14 mouse cellular contexts compared by ENCODE assay signal in the genomic region with DNA sequence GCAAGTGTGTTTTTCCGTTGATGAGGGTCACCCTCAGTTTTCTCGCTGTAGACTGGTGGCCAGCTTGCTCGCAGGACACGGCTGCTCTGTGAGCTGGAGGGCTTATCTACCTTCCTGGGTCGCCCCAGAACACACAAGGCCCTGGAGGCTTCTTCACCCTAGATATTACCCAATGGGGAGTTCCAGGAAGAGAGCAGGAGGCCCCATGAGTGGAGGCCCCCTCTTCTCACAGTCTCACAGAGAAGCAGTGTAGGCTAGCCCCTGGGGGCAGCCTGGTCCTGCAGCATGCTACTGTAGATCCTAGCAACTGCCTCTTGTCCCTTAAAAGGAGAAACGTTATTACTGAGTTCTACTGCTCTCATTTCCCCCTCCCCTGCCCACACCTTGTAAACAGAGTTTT. TPM values are rescaled to one million over a fixed set of nuclear protein-coding genes. Genes with fewer than 3 reads are reported as not detected.
DNase-seq lines count a peak whose midpoint lies in the region; ATAC-seq and TF ChIP-seq lines count a peak whose summit lies in the region.
"Had no signal": no experiment of that assay in that cellular context is flagged by ENCODE, and none has a peak within 500 bp of the region (broad histone marks: within the 10 kb centered on the region; RNA-seq: fewer than 3 reads in every experiment).

No protein-coding gene starts in this region.

- 83% methylated on average over 6 of the region's 6 CpGs for WGBS in forebrain, embryonic 10.5 days
- WGBS in forebrain, embryonic 13.5 days, result 84% methylated on average over 6 of the region's 6 CpGs
- 16% methylated on average over 6 of the region's 6 CpGs for WGBS in limb, embryonic 13.5 days
- 76% methylated on average over 6 of the region's 6 CpGs for WGBS in midbrain, embryonic 11.5 days
- WGBS in heart, adult 2 months, result 55% methylated on average over 6 of the region's 6 CpGs

- no peak for DNase-seq in forebrain, embryonic 10.5 days (ENCODE audit: extremely low spot score, low spot score)
- no peak for DNase-seq in midbrain, embryonic 11.5 days (ENCODE audit: low spot score, missing footprints)
- DNase-seq in testis, postnatal 14 days (ENCODE audit: low spot score), result no peak
- no peak for DNase-seq in heart, adult 2 months
- DNase-seq: cerebellum, adult 18-20 months; forebrain, postnatal 0 days; heart, postnatal 4 days; layer of hippocampus, postnatal 36 days; spleen, adult 18-20 months; thymus, adult 18-20 months had no signal

- no peak for TF ChIP-seq CTCF in heart, adult 2 months (IDR thresholded peaks at IDR 0.05)

- no peaks in the 10 kb centered on the region for H3K36me3 ChIP-seq in forebrain, embryonic 10.5 days (replicated peaks)
- H3K36me3 ChIP-seq in forebrain, embryonic 13.5 days (ENCODE audit: poor library complexity, severe bottlenecking), result no peaks in the 10 kb centered on the region
- no peaks in the 10 kb centered on the region for H3K36me3 ChIP-seq in megakaryocyte, embryonic 14.5 days (replicated peaks; ENCODE audit: low read length)
- H3K36me3 ChIP-seq in limb, embryonic 13.5 days, result no peaks in the 10 kb centered on the region
- no peaks in the 10 kb centered on the region for H3K36me3 ChIP-seq in midbrain, embryonic 11.5 days (ENCODE audit: control insufficient read depth, insufficient read depth, low read length)
- no peaks in the 10 kb centered on the region for H3K36me3 ChIP-seq in heart, adult 2 months (ENCODE audit: control insufficient read depth, insufficient read depth, low read length)

- no peaks in the 10 kb centered on the region for H3K27me3 ChIP-seq in forebrain, embryonic 10.5 days (ENCODE audit: poor library complexity, severe bottlenecking)
- H3K27me3 ChIP-seq in forebrain, embryonic 13.5 days, result no peaks in the 10 kb centered on the region
- peaks cover 70% of the 10 kb centered on the region for H3K27me3 ChIP-seq in megakaryocyte, embryonic 14.5 days (replicated peaks)
- H3K27me3 ChIP-seq in limb, embryonic 13.5 days, result peaks cover 38% of the 10 kb centered on the region
- no peaks in the 10 kb centered on the region for H3K27me3 ChIP-seq in midbrain, embryonic 11.5 days (ENCODE audit: control insufficient read depth, insufficient read depth, low read length)
- no peaks in the 10 kb centered on the region; the same call in 1 of the 2 replicates for H3K27me3 ChIP-seq in heart, adult 2 months (ENCODE audit: control insufficient read depth, insufficient read depth, low read length)

- H3K9me3 ChIP-seq in forebrain, embryonic 10.5 days, result no peaks in the 10 kb centered on the region
- H3K9me3 ChIP-seq in forebrain, embryonic 13.5 days (replicated peaks), result no peaks in the 10 kb centered on the region
- H3K9me3 ChIP-seq in megakaryocyte, embryonic 14.5 days, result no peaks in the 10 kb centered on the region
- no peaks in the 10 kb centered on the region for H3K9me3 ChIP-seq in limb, embryonic 13.5 days
- no peaks in the 10 kb centered on the region for H3K9me3 ChIP-seq in midbrain, embryonic 11.5 days (ENCODE audit: control insufficient read depth, low read length)

- no peak overlapping the region for H3K9ac ChIP-seq in forebrain, embryonic 13.5 days
- no peak overlapping the region for H3K9ac ChIP-seq in limb, embryonic 13.5 days
- no peak overlapping the region for H3K9ac ChIP-seq in midbrain, embryonic 11.5 days (ENCODE audit: low read length)
- H3K9ac ChIP-seq in heart, adult 2 months (ENCODE audit: low read depth, low read length), result no peak overlapping the region
- H3K9ac ChIP-seq: forebrain, postnatal 0 days had no signal

- intact Hi-C loops in heart, adult 2 months (cut with DNase I), result no loop called here

- ATAC-seq in forebrain, embryonic 13.5 days, result no peak
- ATAC-seq in megakaryocyte, adult 5-6 weeks (ENCODE audit: poor library complexity, severe bottlenecking), result no peak
- no peak for ATAC-seq in limb, embryonic 13.5 days (ENCODE audit: low FRiP score, low read depth)
- no peak for ATAC-seq in midbrain, embryonic 11.5 days (ENCODE audit: low FRiP score)
- ATAC-seq: forebrain, postnatal 0 days had no signal

- no peak overlapping the region for H3K4me3 ChIP-seq in forebrain, embryonic 10.5 days
- H3K4me3 ChIP-seq in forebrain, embryonic 13.5 days, result no peak overlapping the region
- peak overlapping the region; percentile 38 for H3K4me3 ChIP-seq in megakaryocyte, embryonic 14.5 days (replicated peaks)
- no peak overlapping the region for H3K4me3 ChIP-seq in limb, embryonic 13.5 days
- no peak overlapping the region for H3K4me3 ChIP-seq in midbrain, embryonic 11.5 days (ENCODE audit: low read depth, low read length)
- H3K4me3 ChIP-seq in heart, adult 2 months, result no peak overlapping the region

- no peak for TF ChIP-seq EP300 in heart, adult 2 months (IDR thresholded peaks at IDR 0.05; ENCODE audit: insufficient read depth, low read depth, low read length)

- H3K79me2 ChIP-seq in heart, adult 2 months (replicated peaks; ENCODE audit: control insufficient read depth, insufficient read depth, low read length), result no peaks in the 10 kb centered on the region

- H3K4me2 ChIP-seq in forebrain, embryonic 13.5 days, result no peak overlapping the region
- H3K4me2 ChIP-seq in limb, embryonic 13.5 days (replicated peaks), result peak overlapping the region; percentile 46
- no peak overlapping the region for H3K4me2 ChIP-seq in midbrain, embryonic 11.5 days

- peaks cover 35% of the 10 kb centered on the region for H3K4me1 ChIP-seq in forebrain, embryonic 10.5 days
- no peaks in the 10 kb centered on the region for H3K4me1 ChIP-seq in forebrain, embryonic 13.5 days
- peaks cover 82% of the 10 kb centered on the region for H3K4me1 ChIP-seq in megakaryocyte, embryonic 14.5 days
- H3K4me1 ChIP-seq in limb, embryonic 13.5 days, result peaks cover 75% of the 10 kb centered on the region
- no peaks in the 10 kb centered on the region for H3K4me1 ChIP-seq in midbrain, embryonic 11.5 days (ENCODE audit: control insufficient read depth, insufficient read depth, low read length)
- H3K4me1 ChIP-seq in heart, adult 2 months (ENCODE audit: control insufficient read depth, insufficient read depth, low read length), result peaks cover 6% of the 10 kb centered on the region

- H3K27ac ChIP-seq in forebrain, embryonic 10.5 days, result peak overlapping the region; percentile 54
- H3K27ac ChIP-seq in forebrain, embryonic 13.5 days, result no peak overlapping the region
- peak overlapping the region; percentile 85 for H3K27ac ChIP-seq in limb, embryonic 13.5 days
- no peak overlapping the region for H3K27ac ChIP-seq in midbrain, embryonic 11.5 days (ENCODE audit: low read depth, low read length)
- H3K27ac ChIP-seq in heart, adult 2 months, result no peak overlapping the region

- TF ChIP-seq POLR2A in heart, adult 2 months (IDR thresholded peaks at IDR 0.05; ENCODE audit: insufficient read depth, low read depth, low read length), result no peak

RNA-seq across cellular contexts. Expression of gene Ltbp2, which starts 28.4 kb away (rescaled TPM):
- polyA plus RNA-seq in forebrain, embryonic 10.5 days (2016; fragmentation: Nextera tagmentation; extraction: Ambion mirVana), result 0.10 TPM in 1 of 2 replicates, not detected in the other
- polyA plus RNA-seq in forebrain, embryonic 13.5 days (2015; fragmentation: Nextera tagmentation; extraction: Ambion mirVana), result 0.13 TPM in 1 of 2 replicates, not detected in the other
- polyA plus RNA-seq in megakaryocyte, embryonic 14.5 days (2012; ENCODE audit: insufficient read depth, low replicate concordance), result 1.8 and 16.4 TPM in 2 replicates
- total RNA-seq in megakaryocyte, adult 5-6 weeks (2015), result 0.11 TPM in 1 of 2 replicates, not detected in the other
- under 0.01 TPM in 1 of 2 replicates, not detected in the other for total RNA-seq in megakaryocyte, adult 5-6 weeks (2017)
- polyA plus RNA-seq in limb, embryonic 13.5 days (2015; fragmentation: Nextera tagmentation; extraction: Ambion mirVana), result 1.0 and 2.7 TPM in 2 replicates
- polyA plus RNA-seq in midbrain, embryonic 11.5 days (2014; fragmentation: Nextera tagmentation; extraction: Ambion mirVana), result 0.05 TPM in 1 of 2 replicates, not detected in the other
- total RNA-seq in heart, adult 2 months (2021), result 1 to 10 TPM in 1 of 2 experiments, under 1 TPM in 1; 0.99 to 2.3 TPM
- 5.6 TPM in 2 replicates for polyA plus RNA-seq in heart, adult 2 months (2012; rRNA removed)

Comparison
In these comparisons a context has a peak if more than half of its experiments do, and no peak if none do; other contexts are left out.
1. H3K27ac ChIP-seq: peak in forebrain, embryonic 10.5 days (single experiment) and limb, embryonic 13.5 days (single experiment); none in forebrain, embryonic 13.5 days (single experiment), midbrain, embryonic 11.5 days (single experiment) and heart, adult 2 months (single experiment).